Mouse (Mus musculus) liver, embryonic 14.5 days (tissue): Measurements from ENCODE around the gene Trp73. TPM values are rescaled to one million over a fixed set of nuclear protein-coding genes. Genes with fewer than 3 reads are reported as not detected.

ENCODE experiments used
- ATAC-seq: fragments of 200-750 bp; cut with Nextera tagmentation; 2 replicates; pipeline ENCODE4 v1.8.0; 2017; ENCODE audit warnings: moderate number of reproducible peaks, mild to moderate bottlenecking, moderate library complexity; ENCODE audit not compliant: insufficient read depth
- DNase-seq, 3 experiments: peaks; one replicate each; pipeline ENCODE4 v3.0.0-alpha.2; 2012 to 2013; ENCODE audit warnings: low read depth in 3 of 3, low spot score in 3 of 3
- H3K27ac ChIP-seq: fragments of 300-500 bp; sonication (generic); 2 replicates; pipeline ENCODE4 v1.5.1; 2014; ENCODE audit warnings: moderate library complexity, mild to moderate bottlenecking, control low read depth, inconsistent platforms
- H3K27me3 ChIP-seq: fragments of 300-500 bp; sonication (generic); 2 replicates; pipeline ENCODE4 v1.6.1; 2014; ENCODE audit warnings: mild to moderate bottlenecking, low read length, moderate library complexity; ENCODE audit not compliant: control insufficient read depth, insufficient read depth
- H3K36me3 ChIP-seq: fragments of 300-500 bp; sonication (generic); replicated peaks from 2 replicates; pipeline ENCODE4 v1.6.1; 2014; ENCODE audit warnings: low read depth; ENCODE audit not compliant: control insufficient read depth, insufficient read depth
- H3K4me1 ChIP-seq, 2 experiments: fragments of 200-500 bp in 1 of 2; fragments of 300-500 bp in 1 of 2; sonication (generic) in 1 of 2; replicated peaks; 2 replicates each; pipeline ENCODE4 v1.6.1; 2012 to 2014; ENCODE audit warnings: antibody characterized with exemption in 1 of 2, inconsistent platforms in 1 of 2, low read length in 1 of 2; ENCODE audit not compliant: control insufficient read depth in 2 of 2, insufficient read depth in 2 of 2
- H3K4me2 ChIP-seq: fragments of 300-500 bp; sonication (generic); 2 replicates; pipeline ENCODE4 v1.6.1; 2014; ENCODE audit warnings: low read depth, mild to moderate bottlenecking, control low read depth, moderate library complexity
- H3K4me3 ChIP-seq, 2 experiments: fragments of 200-500 bp in 1 of 2; fragments of 300-500 bp in 1 of 2; sonication (generic) in 1 of 2; 2 replicates each; pipeline ENCODE4 v1.5.1; 2012 to 2014; ENCODE audit warnings: low read depth in 2 of 2, low read length in 2 of 2, mild to moderate bottlenecking in 2 of 2, control low read depth in 1 of 2, inconsistent platforms in 1 of 2, moderate library complexity in 1 of 2; ENCODE audit not compliant: insufficient read depth in 1 of 2
- H3K9ac ChIP-seq: fragments of 300-500 bp; sonication (generic); replicated peaks from 2 replicates; pipeline ENCODE4 v1.6.1; 2014; ENCODE audit warnings: mild to moderate bottlenecking, control low read depth, moderate library complexity
- H3K9me3 ChIP-seq: fragments of 300-500 bp; sonication (generic); 2 replicates; pipeline ENCODE4 v1.6.1; 2016; ENCODE audit warnings: low read length, mixed read lengths; ENCODE audit not compliant: control insufficient read depth
- CTCF ChIP-seq: IDR thresholded peaks from 2 replicates; pipeline ENCODE4 v1.5.1; 2016; ENCODE audit warnings: antibody characterized with exemption, low read depth, control low read depth
- EP300 ChIP-seq: IDR thresholded peaks from 2 replicates; pipeline ENCODE4 v1.6.1; 2016; ENCODE audit warnings: antibody characterized with exemption, low read depth
- WGBS: fragments of 180-500 bp; shearing (Covaris S2); extraction: QIAGEN DNeasy Blood & Tissue Kit; methylation state at CpG from one replicate; pipeline ENCODE4 v1.1.7; 2014; ENCODE audit not compliant: insufficient replicate concordance; 5-methylcytosine and 5-hydroxymethylcytosine counted together
- polyA plus RNA-seq, 2 experiments: library from polyadenylated mRNA; depleted of rRNA in 1 of 2; stranded (reverse) in 1 of 2; unstranded in 1 of 2; fragments of >200 nt; fragmentation: Nextera tagmentation in 1 of 2; extraction: Ambion mirVana in 1 of 2; gene quantifications; 2 replicates each; pipeline versions ENCODE4 v1.2.1 to v1.2.3; 2012 to 2014

Gene Trp73
- polyA plus RNA-seq, 2 experiments = 0.01 to 0.06 TPM

DNA sequence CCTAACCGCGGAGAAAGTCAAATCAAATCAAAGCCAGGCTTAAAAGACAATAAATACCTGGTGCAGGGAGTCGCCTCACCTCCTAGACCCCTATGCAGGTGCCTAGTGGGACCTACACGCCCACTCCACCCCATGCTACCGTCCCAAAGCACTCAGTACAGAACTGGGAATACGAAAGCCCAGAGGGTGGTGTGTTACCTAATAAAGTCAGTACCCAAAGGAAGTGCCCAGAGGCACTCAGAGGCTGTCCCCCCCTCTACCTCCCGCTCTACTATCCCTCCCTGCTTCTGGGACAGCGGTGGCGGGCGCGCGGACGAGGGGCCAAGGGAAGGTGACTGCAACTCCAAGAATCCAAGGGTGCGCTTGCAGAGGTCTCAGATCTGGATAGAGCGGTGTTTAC lies 30.0 kb upstream of the Trp73 start:
- DNase-seq (no peak), ATAC-seq (no peak)
- Histone ChIP-seq H3K27ac (no peak overlapping the region), H3K4me3 (peak overlapping the region; percentile 29 to 37; a peak in 2 of 4 replicates), H3K4me2 (peak overlapping the region; percentile 42), H3K9me3 (no peaks in the 10 kb centered on the region), H3K27me3 (peaks cover 50% of the 10 kb centered on the region), H3K4me1 (no peaks in the 10 kb centered on the region), H3K9ac (no peak overlapping the region), H3K36me3 (no peaks in the 10 kb centered on the region)
- WGBS = 4% methylated on average over 15 of the region's 15 CpGs
- TF ChIP-seq CTCF (no peak), EP300 (no peak)

DNA sequence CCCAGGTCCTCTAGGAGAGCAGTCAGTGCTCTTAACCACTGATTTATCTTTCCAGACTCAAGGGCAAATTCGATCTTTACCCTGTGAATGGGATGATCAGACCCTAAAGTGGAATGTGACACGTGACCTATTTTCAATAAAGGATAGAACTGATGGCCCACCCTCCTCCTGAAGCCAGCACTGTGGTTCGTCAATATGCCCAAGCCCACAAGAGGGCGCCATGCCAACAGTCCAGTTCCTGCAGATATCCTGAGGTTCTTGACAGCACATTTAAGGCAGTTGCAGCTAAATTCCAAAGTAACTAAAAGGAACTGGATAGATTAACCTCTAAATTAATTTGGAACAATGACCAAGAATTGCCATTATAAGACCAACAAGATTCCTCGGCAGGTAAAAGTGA lies 27.0 kb upstream of the Trp73 start:
- H3K36me3 ChIP-seq = no peaks in the 10 kb centered on the region
- no peak overlapping the region for H3K4me3 ChIP-seq
- H3K27me3 ChIP-seq = peaks cover 37% of the 10 kb centered on the region
- peaks cover 7 to 12% of the 10 kb centered on the region in 2 experiments for H3K4me1 ChIP-seq
- ATAC-seq = no peak
- H3K9me3 ChIP-seq = no peaks in the 10 kb centered on the region
- WGBS = 24% methylated on average over 5 of the region's 5 CpGs
- no peak overlapping the region for H3K27ac ChIP-seq
- no peak for DNase-seq
- H3K9ac ChIP-seq = no peak overlapping the region
- peak; percentile 87 for TF ChIP-seq CTCF
- no peak for TF ChIP-seq EP300
- H3K4me2 ChIP-seq = no peak overlapping the region

DNA sequence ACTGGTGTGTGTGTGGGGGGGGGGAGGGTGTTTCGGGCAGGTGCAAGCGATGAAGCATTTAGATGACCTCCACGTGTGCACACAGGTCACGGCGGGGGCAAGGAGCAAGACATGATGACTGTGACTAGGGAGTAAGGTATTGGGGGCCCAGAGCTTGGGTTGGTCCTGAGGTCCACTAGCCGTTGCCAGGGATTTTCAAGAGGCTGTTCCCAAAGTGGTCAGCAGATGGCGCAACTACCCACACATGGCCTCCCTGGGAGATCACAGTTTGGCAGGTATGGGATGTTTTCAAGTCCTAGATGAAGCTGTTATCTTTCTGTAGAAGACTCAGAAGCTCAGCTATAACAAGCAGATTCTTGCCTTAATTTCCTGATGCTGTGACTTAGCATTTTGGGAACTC lies 23.3 kb upstream of the Trp73 start:
- ATAC-seq (no peak), DNase-seq (peak; percentile 43 to 62 (median 51))
- 16% methylated on average over 7 of the region's 7 CpGs for WGBS
- Histone ChIP-seq H3K4me3 (no peak overlapping the region), H3K4me1 (peaks cover 18 to 25% of the 10 kb centered on the region in 2 experiments), H3K4me2 (no peak overlapping the region), H3K27ac (no peak overlapping the region), H3K27me3 (no peaks in the 10 kb centered on the region), H3K36me3 (peaks cover 7% of the 10 kb centered on the region), H3K9me3 (no peaks in the 10 kb centered on the region), H3K9ac (no peak overlapping the region)
- no peak for TF ChIP-seq EP300
- peak; percentile 95 for TF ChIP-seq CTCF

DNA sequence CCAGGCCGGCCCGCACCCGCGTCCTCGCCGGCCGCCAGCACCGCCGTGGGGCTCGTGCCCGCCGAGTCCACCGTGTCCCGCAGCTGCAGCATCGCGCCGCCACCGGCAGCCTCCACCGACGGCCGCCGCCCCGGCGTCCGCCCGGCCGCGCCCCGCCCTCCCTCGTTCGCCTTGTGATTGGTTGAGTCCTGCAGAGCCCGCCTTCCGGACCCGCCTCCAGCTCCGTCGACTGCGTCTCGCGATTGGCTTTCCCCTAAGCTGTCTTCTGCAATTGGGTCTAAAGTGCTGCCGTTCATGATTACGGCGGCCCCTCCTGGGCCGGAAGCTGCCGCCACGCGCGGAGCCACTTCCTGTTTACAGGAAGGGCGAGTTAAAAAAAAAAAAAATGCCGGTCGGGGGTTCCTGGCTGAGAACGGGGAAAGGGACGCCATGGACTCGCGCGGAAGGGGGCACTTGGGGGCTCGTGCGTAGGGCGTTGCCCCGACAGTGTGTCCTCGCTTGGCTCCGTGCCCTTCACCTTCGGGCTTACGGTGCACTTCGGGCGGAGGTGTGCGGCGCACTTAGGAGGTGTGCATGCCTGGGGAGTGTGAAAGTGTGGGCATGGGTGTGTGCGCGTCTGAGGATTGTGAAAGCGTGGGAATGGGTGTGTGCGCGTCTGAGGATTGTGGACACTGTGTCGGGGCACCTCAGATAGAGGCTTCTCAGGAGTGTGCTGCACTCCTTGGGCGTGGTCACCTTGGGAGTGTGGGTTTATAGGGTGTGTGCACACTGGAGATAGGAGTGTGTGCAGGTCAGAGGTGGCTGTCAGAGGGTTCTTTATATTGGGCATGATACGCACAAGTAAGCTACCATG lies 20.8 kb upstream of the Trp73 start, which contains the start of gene Tprgl:
Tprgl (minus strand) TSS at position 129 of the 853 bp plus-strand sequence.
- peak; percentile 91 for ATAC-seq
- Histone ChIP-seq H3K27me3 (no peaks in the 10 kb centered on the region), H3K9me3 (no peaks in the 10 kb centered on the region), H3K4me2 (peak within 1 kb of the TSS; percentile 94), H3K36me3 (peaks cover 32% of the 10 kb centered on the region), H3K4me3 (peak within 1 kb of the TSS; percentile 78 to 92), H3K9ac (peak within 1 kb of the TSS; percentile 90), H3K27ac (peak within 1 kb of the TSS; percentile 98), H3K4me1 (peaks cover 18 to 25% of the 10 kb centered on the region in 2 experiments)
- peak; percentile 93 to 95 (median 95) for DNase-seq
- under 1% methylated on average over 75 of the region's 75 CpGs for whole genome bisulfite sequencing
- TF ChIP-seq EP300 = peak; percentile 72
- TF ChIP-seq CTCF = no peak

DNA sequence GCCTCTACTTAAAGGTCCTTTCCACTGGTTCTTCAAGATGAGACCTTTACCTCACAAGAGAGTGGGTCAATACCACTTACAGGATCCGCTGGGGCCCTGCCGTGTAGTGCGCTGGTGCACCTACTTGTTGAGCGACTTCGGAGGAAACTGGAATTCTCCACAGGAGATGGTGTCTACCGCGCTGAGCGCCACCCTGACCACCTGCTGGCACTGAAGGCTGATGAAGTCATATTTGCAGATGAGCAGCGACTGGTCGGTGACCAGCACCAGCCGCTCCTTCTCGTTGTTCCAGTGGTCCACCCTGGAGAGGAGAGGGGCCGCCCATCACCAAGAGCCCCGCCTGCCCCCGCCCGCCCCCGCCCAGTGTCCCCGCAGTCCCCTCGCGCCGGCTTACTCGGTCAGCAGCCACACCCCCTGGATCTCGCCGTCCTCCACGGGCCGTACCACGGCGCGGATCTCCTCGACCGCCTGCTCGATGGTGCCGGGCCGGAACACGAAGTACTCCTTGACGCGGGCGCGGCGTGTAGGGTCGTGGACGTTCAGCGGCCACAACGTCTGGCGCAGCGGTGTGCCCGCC lies 20.0 kb upstream of the Trp73 start:
- H3K4me1 ChIP-seq = peaks cover 18 to 25% of the 10 kb centered on the region in 2 experiments
- H3K9me3 ChIP-seq = no peaks in the 10 kb centered on the region
- DNase-seq (peak; percentile 18 to 42 (median 26)), ATAC-seq (peak; percentile 40)
- no peaks in the 10 kb centered on the region for H3K27me3 ChIP-seq
- peaks cover 34% of the 10 kb centered on the region for H3K36me3 ChIP-seq
- peak overlapping the region; percentile 94 for H3K4me2 ChIP-seq
- peak overlapping the region; percentile 90 for H3K9ac ChIP-seq
- H3K4me3 ChIP-seq = peak overlapping the region; percentile 78 to 92
- no peak for TF ChIP-seq CTCF
- no peak for TF ChIP-seq EP300
- H3K27ac ChIP-seq = peak overlapping the region; percentile 93
- 2% methylated on average over 46 of the region's 47 CpGs for WGBS
